Mouse (Mus musculus): ENCODE data around the gene Nek10.
A peak's percentile ranks its signal among the peaks of the same experiment; 100 is the strongest.

GRCm38 (mm10) chr14:14984710-14985647, 181.8 kb downstream of the Nek10 start:
- TF ChIP-seq CTCF (IDR thresholded peaks at IDR 0.05) (peak; percentile 92), EP300 (IDR thresholded peaks at IDR 0.05) (no peak)

All from lung, postnatal 0 days (tissue).